In the genomic region with DNA sequence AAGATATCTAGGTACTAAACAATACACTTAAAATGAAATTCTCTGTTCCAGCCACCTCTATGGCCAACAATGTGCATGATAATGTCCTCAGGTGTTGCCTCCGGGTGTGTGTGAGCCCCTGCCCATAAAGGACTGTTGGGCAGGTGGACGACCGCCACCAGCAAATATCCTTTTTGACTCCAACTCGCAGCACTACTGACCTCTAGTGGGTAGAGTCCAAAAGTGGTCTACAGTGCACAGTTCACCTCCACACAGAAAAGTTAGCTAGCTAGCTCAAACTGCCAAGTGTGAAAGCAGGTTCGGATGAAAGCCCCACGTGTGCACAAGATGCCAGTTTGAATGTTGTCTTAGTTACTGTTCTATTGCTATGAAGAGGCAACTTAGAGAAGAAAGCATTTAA, we compare ENCODE assay signal across 9 mouse cellular contexts. TPM values are rescaled to one million over a fixed set of nuclear protein-coding genes. Genes with fewer than 3 reads are reported as not detected.
DNase-seq lines count a peak whose midpoint lies in the region; ATAC-seq lines count a peak whose summit lies in the region.
"Had no signal": no experiment of that assay in that cellular context is flagged by ENCODE, and none has a peak within 500 bp of the region (broad histone marks: within the 10 kb centered on the region; RNA-seq: fewer than 3 reads in every experiment).

No protein-coding gene starts in this region.

- no peaks in the 10 kb centered on the region for H3K36me3 ChIP-seq in limb, embryonic 11.5 days (ENCODE audit: control insufficient read depth, insufficient read depth, low read length)
- H3K36me3 ChIP-seq in limb, embryonic 10.5 days: no peaks in the 10 kb centered on the region
- no peaks in the 10 kb centered on the region for H3K36me3 ChIP-seq in forebrain, embryonic 14.5 days (ENCODE audit: control insufficient read depth, insufficient read depth, low read length)
- no peaks in the 10 kb centered on the region for H3K36me3 ChIP-seq in midbrain, embryonic 10.5 days
- H3K36me3 ChIP-seq: liver, embryonic 13.5 days had no signal

- peaks cover 14% of the 10 kb centered on the region for H3K4me1 ChIP-seq in limb, embryonic 11.5 days (ENCODE audit: control insufficient read depth, insufficient read depth, low read length)
- H3K4me1 ChIP-seq in limb, embryonic 10.5 days: peaks cover 32% of the 10 kb centered on the region
- peaks cover 10% of the 10 kb centered on the region; the same call in 1 of the 2 replicates for H3K4me1 ChIP-seq in forebrain, embryonic 14.5 days (ENCODE audit: control insufficient read depth, insufficient read depth, low read length)
- peaks cover 50% of the 10 kb centered on the region for H3K4me1 ChIP-seq in midbrain, embryonic 10.5 days

- DNase-seq in adrenal gland, postnatal 10 days: peak; percentile 42
- no peak for DNase-seq in adrenal gland, adult 18-20 months (ENCODE audit: low spot score in 2 of 2)
- peak; percentile 64 for DNase-seq in limb, embryonic 11.5 days (ENCODE audit: low spot score)
- no peak for DNase-seq in limb, embryonic 10.5 days (ENCODE audit: low spot score)
- peak; percentile 65 for DNase-seq in forebrain, embryonic 14.5 days (ENCODE audit: low spot score)
- DNase-seq in midbrain, embryonic 10.5 days (ENCODE audit: low spot score): peak; percentile 37
- DNase-seq in ovary, postnatal 36 days (ENCODE audit: low spot score): no peak
- DNase-seq in natural killer cell, adult 2 months (ENCODE audit: low spot score in 2 of 2): no peak
- DNase-seq: liver, embryonic 13.5 days had no signal

- H3K4me3 ChIP-seq in limb, embryonic 11.5 days (ENCODE audit: low read depth, low read length): no peak overlapping the region
- H3K4me3 ChIP-seq in limb, embryonic 10.5 days: no peak overlapping the region
- H3K4me3 ChIP-seq in forebrain, embryonic 14.5 days (ENCODE audit: low read depth, low read length): no peak overlapping the region
- no peak overlapping the region for H3K4me3 ChIP-seq in midbrain, embryonic 10.5 days
- H3K4me3 ChIP-seq: liver, embryonic 13.5 days had no signal

- H3K9me3 ChIP-seq in limb, embryonic 11.5 days (ENCODE audit: control insufficient read depth, low read length): no peaks in the 10 kb centered on the region
- no peaks in the 10 kb centered on the region for H3K9me3 ChIP-seq in limb, embryonic 10.5 days (replicated peaks)
- H3K9me3 ChIP-seq in forebrain, embryonic 14.5 days (replicated peaks; ENCODE audit: control insufficient read depth, low read length): no peaks in the 10 kb centered on the region
- no peaks in the 10 kb centered on the region for H3K9me3 ChIP-seq in midbrain, embryonic 10.5 days (replicated peaks)
- H3K9me3 ChIP-seq: liver, embryonic 13.5 days had no signal

- no peak overlapping the region for H3K9ac ChIP-seq in limb, embryonic 11.5 days (ENCODE audit: low read length)
- H3K9ac ChIP-seq in forebrain, embryonic 14.5 days (ENCODE audit: low read length): no peak overlapping the region
- H3K9ac ChIP-seq: liver, embryonic 13.5 days had no signal

- 23% methylated on average over 6 of the region's 6 CpGs for WGBS in limb, embryonic 11.5 days
- WGBS in limb, embryonic 10.5 days: 24% methylated on average over 6 of the region's 6 CpGs
- WGBS in forebrain, embryonic 14.5 days: 13% methylated on average over 6 of the region's 6 CpGs
- 20% methylated on average over 6 of the region's 6 CpGs for WGBS in midbrain, embryonic 10.5 days

- H3K4me2 ChIP-seq in limb, embryonic 11.5 days (ENCODE audit: low read depth, severe bottlenecking): no peak overlapping the region
- H3K4me2 ChIP-seq in forebrain, embryonic 14.5 days (ENCODE audit: low read length): no peak overlapping the region
- H3K4me2 ChIP-seq: liver, embryonic 13.5 days had no signal

- H3K27me3 ChIP-seq in limb, embryonic 11.5 days (ENCODE audit: control insufficient read depth, insufficient read depth, low read length): peaks cover 43% of the 10 kb centered on the region
- peaks cover 88% of the 10 kb centered on the region for H3K27me3 ChIP-seq in limb, embryonic 10.5 days (ENCODE audit: low read depth, poor library complexity, severe bottlenecking)
- peaks cover 32% of the 10 kb centered on the region for H3K27me3 ChIP-seq in forebrain, embryonic 14.5 days (replicated peaks; ENCODE audit: control insufficient read depth, insufficient read depth, low read length)
- H3K27me3 ChIP-seq in midbrain, embryonic 10.5 days (ENCODE audit: low read depth, poor library complexity, severe bottlenecking): peaks cover 98% of the 10 kb centered on the region

- no peak overlapping the region for H3K27ac ChIP-seq in limb, embryonic 11.5 days (replicated peaks; ENCODE audit: low read depth, low read length)
- no peak overlapping the region for H3K27ac ChIP-seq in limb, embryonic 10.5 days
- H3K27ac ChIP-seq in forebrain, embryonic 14.5 days (ENCODE audit: low read depth, low read length): no peak overlapping the region
- no peak overlapping the region for H3K27ac ChIP-seq in midbrain, embryonic 10.5 days (replicated peaks)
- H3K27ac ChIP-seq: liver, embryonic 13.5 days had no signal

- ATAC-seq in limb, embryonic 11.5 days (ENCODE audit: insufficient number of reproducible peaks, low FRiP score, low TSS enrichment, low read depth): no peak; the same call in 1 of the 2 replicates
- ATAC-seq in forebrain, embryonic 14.5 days: no peak

RNA-seq across cellular contexts. Expression of a gene that starts 48.2 kb away (rescaled TPM):
- 10 to 100 TPM; 68.5 to 81.1 TPM for total RNA-seq in adrenal gland, postnatal 10 days (2021)
- 10 to 100 TPM; 77.3 to 85.7 TPM for total RNA-seq in adrenal gland, adult 18-20 months (2021)
- polyA plus RNA-seq in limb, embryonic 11.5 days (2014; fragmentation: Nextera tagmentation; extraction: Ambion mirVana): 149 and 159 TPM in 2 replicates
- polyA plus RNA-seq in limb, embryonic 10.5 days (2016; fragmentation: Nextera tagmentation; extraction: Ambion mirVana): 172 and 198 TPM in 2 replicates
- 86.2 and 87.4 TPM in 2 replicates for polyA plus RNA-seq in forebrain, embryonic 14.5 days (2014; fragmentation: Nextera tagmentation; extraction: Ambion mirVana)
- 125 and 150 TPM in 2 replicates for polyA plus RNA-seq in midbrain, embryonic 10.5 days (2016; fragmentation: Nextera tagmentation; extraction: Ambion mirVana)

RNA-seq across cellular contexts. Expression of a gene that starts 49.1 kb away (rescaled TPM):
- 10 to 100 TPM; 18.6 to 19.1 TPM for total RNA-seq in adrenal gland, postnatal 10 days (2021)
- total RNA-seq in adrenal gland, adult 18-20 months (2021): 10 to 100 TPM; 17.5 to 20.9 TPM
- polyA plus RNA-seq in limb, embryonic 11.5 days (2014; fragmentation: Nextera tagmentation; extraction: Ambion mirVana): 8.4 and 8.5 TPM in 2 replicates
- 6.0 TPM in 2 replicates for polyA plus RNA-seq in limb, embryonic 10.5 days (2016; fragmentation: Nextera tagmentation; extraction: Ambion mirVana)
- 8.8 and 9.0 TPM in 2 replicates for polyA plus RNA-seq in forebrain, embryonic 14.5 days (2014; fragmentation: Nextera tagmentation; extraction: Ambion mirVana)
- 4.9 and 5.2 TPM in 2 replicates for polyA plus RNA-seq in midbrain, embryonic 10.5 days (2016; fragmentation: Nextera tagmentation; extraction: Ambion mirVana)

Comparison
In these comparisons a context has a peak if more than half of its experiments do, and no peak if none do; other contexts are left out.
1. DNase-seq: peak in adrenal gland, postnatal 10 days (single experiment), limb, embryonic 11.5 days (single experiment), forebrain, embryonic 14.5 days (single experiment) and midbrain, embryonic 10.5 days (single experiment); none in adrenal gland, adult 18-20 months (0 of 2), limb, embryonic 10.5 days (single experiment), ovary, postnatal 36 days (single experiment) and natural killer cell, adult 2 months (0 of 2).